ENCODE assay signal across 10 mouse cellular contexts in the genomic region with DNA sequence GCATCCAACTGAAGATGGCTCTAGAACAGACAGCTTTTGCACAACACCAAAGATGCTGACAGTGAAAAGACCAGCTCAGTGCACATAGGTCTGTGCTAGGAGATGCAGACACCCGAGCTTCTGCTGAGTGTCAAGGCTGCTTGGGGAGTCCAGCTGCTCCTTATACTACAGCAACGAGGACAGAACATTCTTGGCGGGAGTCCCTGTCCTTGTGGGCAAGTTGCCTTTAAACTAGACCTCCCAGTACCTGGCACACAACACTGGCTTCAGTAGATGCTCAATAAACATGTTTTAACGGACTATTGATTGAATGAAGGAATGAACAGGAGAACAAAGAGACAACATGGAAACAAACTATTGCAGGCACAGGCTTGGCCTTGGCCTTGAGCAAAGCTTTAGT.
DNase-seq lines count a peak whose midpoint lies in the region; ATAC-seq and TF ChIP-seq lines count a peak whose summit lies in the region.
"Had no signal": no experiment of that assay in that cellular context is flagged by ENCODE, and none has a peak within 500 bp of the region (broad histone marks: within the 10 kb centered on the region; RNA-seq: fewer than 3 reads in every experiment).

No protein-coding gene starts in this region.

- H3K9ac ChIP-seq in forebrain, postnatal 0 days = no peak overlapping the region
- no peak overlapping the region for H3K9ac ChIP-seq in forebrain, embryonic 16.5 days (replicated peaks; ENCODE audit: low read depth, low read length)
- H3K9ac ChIP-seq: midbrain, embryonic 12.5 days had no signal

- DNase-seq in forebrain, postnatal 0 days = no peak
- DNase-seq in adrenal gland, postnatal 10 days = peak; percentile 62
- DNase-seq in heart, postnatal 36 days = peak; percentile 67 to 69
- peak; percentile 59 for DNase-seq in lung, postnatal 25 days (ENCODE audit: low spot score)
- no peak for DNase-seq in frontal cortex, adult 2 months (ENCODE audit: extremely low spot score in 1 of 2, low spot score in 1 of 2)
- no peak for DNase-seq in layer of hippocampus, adult 8-10 months (ENCODE audit: low spot score in 2 of 2)
- no peak for DNase-seq in right cerebral cortex, postnatal 4 days
- DNase-seq: layer of hippocampus, adult 9-11 months had no signal

- no peak overlapping the region for H3K4me3 ChIP-seq in forebrain, postnatal 0 days (ENCODE audit: low read depth, low read length)
- no peak overlapping the region for H3K4me3 ChIP-seq in forebrain, embryonic 16.5 days (replicated peaks; ENCODE audit: low read length)
- H3K4me3 ChIP-seq: midbrain, embryonic 12.5 days had no signal

- no peaks in the 10 kb centered on the region for H3K27me3 ChIP-seq in forebrain, postnatal 0 days (ENCODE audit: insufficient read depth, low read length)
- H3K27me3 ChIP-seq in forebrain, embryonic 16.5 days (replicated peaks; ENCODE audit: control insufficient read depth, insufficient read depth, low read length) = no peaks in the 10 kb centered on the region
- H3K27me3 ChIP-seq: midbrain, embryonic 12.5 days had no signal

- H3K4me1 ChIP-seq in forebrain, postnatal 0 days (ENCODE audit: insufficient read depth) = 0 out of 2 replicates have a peak, but pooled peaks cover 5% of the 10 kb centered on the region
- no peaks in the 10 kb centered on the region for H3K4me1 ChIP-seq in forebrain, embryonic 16.5 days (replicated peaks; ENCODE audit: control insufficient read depth, insufficient read depth, low read length)
- H3K4me1 ChIP-seq: midbrain, embryonic 12.5 days had no signal

- H3K36me3 ChIP-seq in forebrain, postnatal 0 days (ENCODE audit: insufficient read depth) = no peaks in the 10 kb centered on the region
- no peaks in the 10 kb centered on the region for H3K36me3 ChIP-seq in forebrain, embryonic 16.5 days (ENCODE audit: control insufficient read depth, insufficient read depth)
- H3K36me3 ChIP-seq: midbrain, embryonic 12.5 days had no signal

- no peak for TF ChIP-seq CTCF in forebrain, postnatal 0 days (IDR thresholded peaks at IDR 0.05; ENCODE audit: low read depth)

- intact Hi-C loops in heart, postnatal 36 days (cut with DNase I) = no loop called here

- H3K4me2 ChIP-seq in forebrain, postnatal 0 days (ENCODE audit: low read depth) = no peak overlapping the region
- H3K4me2 ChIP-seq in forebrain, embryonic 16.5 days (ENCODE audit: low read length) = no peak overlapping the region
- H3K4me2 ChIP-seq: midbrain, embryonic 12.5 days had no signal

- peak; percentile 40 for ATAC-seq in forebrain, postnatal 0 days
- ATAC-seq in forebrain, embryonic 16.5 days = no peak

- H3K27ac ChIP-seq in forebrain, postnatal 0 days (ENCODE audit: low read depth, low read length) = no peak overlapping the region
- no peak overlapping the region for H3K27ac ChIP-seq in forebrain, embryonic 16.5 days (ENCODE audit: low read length)
- H3K27ac ChIP-seq: midbrain, embryonic 12.5 days had no signal

- 52% methylated on average over 4 of the region's 4 CpGs for WGBS in forebrain, postnatal 0 days
- WGBS in forebrain, embryonic 16.5 days = 50% methylated on average over 4 of the region's 4 CpGs

- H3K9me3 ChIP-seq in forebrain, postnatal 0 days (ENCODE audit: low read length) = no peaks in the 10 kb centered on the region
- H3K9me3 ChIP-seq in forebrain, embryonic 16.5 days (ENCODE audit: control insufficient read depth, low read length) = no peaks in the 10 kb centered on the region
- H3K9me3 ChIP-seq: midbrain, embryonic 12.5 days had no signal

Comparison
In these comparisons a context has a peak if more than half of its experiments do, and no peak if none do; other contexts are left out.
1. DNase-seq: peak in adrenal gland, postnatal 10 days (single experiment), heart, postnatal 36 days (2 of 2) and lung, postnatal 25 days (single experiment); none in forebrain, postnatal 0 days (single experiment), frontal cortex, adult 2 months (0 of 2), layer of hippocampus, adult 8-10 months (0 of 2) and right cerebral cortex, postnatal 4 days (single experiment).